Mouse (Mus musculus) forebrain, embryonic 14.5 days (tissue): ENCODE results near the gene Atl1. TPM values are rescaled to one million over a fixed set of nuclear protein-coding genes. Genes with fewer than 3 reads are reported as not detected.

Source experiments
- ATAC-seq: fragments of 200-750 bp; cut with Nextera tagmentation; 2 replicates; pipeline ENCODE4 v1.8.0; 2017; ENCODE audit warnings: mild to moderate bottlenecking, moderate library complexity
- DNase-seq: peaks from one replicate; pipeline ENCODE4 v3.0.0-alpha.2; 2015; ENCODE audit warnings: low spot score
- H3K27ac ChIP-seq: fragments of 300-500 bp; sonication (generic); 2 replicates; pipeline ENCODE4 v1.5.1; 2014; ENCODE audit warnings: low read depth, mild to moderate bottlenecking, control low read depth, low read length, moderate library complexity
- H3K27me3 ChIP-seq: fragments of 300-500 bp; sonication (generic); replicated peaks from 2 replicates; pipeline ENCODE4 v1.6.1; 2014; ENCODE audit warnings: low read length, control low read depth, mixed read lengths; ENCODE audit not compliant: control insufficient read depth, insufficient read depth
- H3K36me3 ChIP-seq: fragments of 300-500 bp; sonication (generic); 2 replicates; pipeline ENCODE4 v1.6.1; 2014; ENCODE audit warnings: low read length, control low read depth; ENCODE audit not compliant: control insufficient read depth, insufficient read depth
- H3K4me1 ChIP-seq: fragments of 300-500 bp; sonication (generic); 2 replicates; pipeline ENCODE4 v1.6.1; 2014; ENCODE audit warnings: antibody characterized with exemption, low read length, control low read depth; ENCODE audit not compliant: control insufficient read depth, insufficient read depth
- H3K4me2 ChIP-seq: fragments of 300-500 bp; sonication (generic); 2 replicates; pipeline ENCODE4 v1.6.1; 2014; ENCODE audit warnings: mild to moderate bottlenecking, control low read depth, low read length
- H3K4me3 ChIP-seq: fragments of 300-500 bp; sonication (generic); 2 replicates; pipeline ENCODE4 v1.5.1; 2014; ENCODE audit warnings: low read depth, low read length, control low read depth
- H3K9ac ChIP-seq: fragments of 300-500 bp; sonication (generic); 2 replicates; pipeline ENCODE4 v1.6.1; 2014; ENCODE audit warnings: mild to moderate bottlenecking, low read length, control low read depth, moderate library complexity
- H3K9me3 ChIP-seq: fragments of 300-500 bp; sonication (generic); replicated peaks from 2 replicates; pipeline ENCODE4 v1.6.1; 2016; ENCODE audit warnings: low read length, control low read depth, mixed read lengths; ENCODE audit not compliant: control insufficient read depth
- WGBS: fragments of 180-500 bp; shearing (Covaris S2); extraction: QIAGEN DNeasy Blood & Tissue Kit; methylation state at CpG from one replicate; pipeline ENCODE4 v1.1.7; 2014; 5-methylcytosine and 5-hydroxymethylcytosine counted together
- polyA plus RNA-seq: library from polyadenylated mRNA; unstranded; fragments of >200 nt; fragmentation: Nextera tagmentation; extraction: Ambion mirVana; gene quantifications from 2 replicates; pipeline ENCODE4 v1.2.1, GENCODE M21; 2014

The Atl1 gene
- polyA plus RNA-seq, 1 experiment from 2014 or later: 106 TPM

GRCm38 (mm10) chr12:69890476-69890875 is 1.9 kb upstream of the Atl1 start:
- H3K4me2 ChIP-seq: peak overlapping the region; percentile 70
- no peak overlapping the region for H3K27ac ChIP-seq
- 25% methylated on average over 5 of the region's 5 CpGs for WGBS
- 0 out of 2 replicates have a peak overlapping the region, but pooled peaks have one; percentile 86 for H3K4me3 ChIP-seq
- peaks cover 18% of the 10 kb centered on the region for H3K4me1 ChIP-seq
- ATAC-seq (no peak), DNase-seq (peak; percentile 16)
- H3K36me3 ChIP-seq: peaks cover 3% of the 10 kb centered on the region; the same call in 1 of the 2 replicates
- no peaks in the 10 kb centered on the region for H3K27me3 ChIP-seq
- H3K9ac ChIP-seq: peak overlapping the region; percentile 26; the same call in 1 of the 2 replicates
- H3K9me3 ChIP-seq: no peaks in the 10 kb centered on the region

- H3K36me3 ChIP-seq: no peaks in the 10 kb centered on the region; the same call in 1 of the 2 replicates
- H3K27ac ChIP-seq: 0 out of 2 replicates have a peak overlapping the region, but pooled peaks have one; percentile 93
- no peak for DNase-seq
- peaks cover 18% of the 10 kb centered on the region for H3K4me1 ChIP-seq
- no peak for ATAC-seq
- no peaks in the 10 kb centered on the region for H3K9me3 ChIP-seq
- peak overlapping the region; percentile 86 for H3K4me3 ChIP-seq
- peak overlapping the region; percentile 70 for H3K4me2 ChIP-seq
- H3K27me3 ChIP-seq: no peaks in the 10 kb centered on the region
- WGBS: 39% methylated on average over 3 of the region's 3 CpGs
- H3K9ac ChIP-seq: peak overlapping the region; percentile 96
Measured at GRCm38 (mm10) chr12:69891721-69892120, 693 bp upstream of the Atl1 start.

GRCm38 (mm10) chr12:69893927-69894326 is 1.5 kb downstream of the Atl1 start:
- ATAC-seq: no peak
- no peak overlapping the region for H3K27ac ChIP-seq
- peaks cover 18% of the 10 kb centered on the region for H3K4me1 ChIP-seq
- H3K4me3 ChIP-seq: no peak overlapping the region
- H3K27me3 ChIP-seq: no peaks in the 10 kb centered on the region
- H3K9me3 ChIP-seq: no peaks in the 10 kb centered on the region
- no peaks in the 10 kb centered on the region for H3K36me3 ChIP-seq
- WGBS: 64% methylated on average over 6 of the region's 6 CpGs
- H3K4me2 ChIP-seq: no peak overlapping the region; the same call in 1 of the 2 replicates
- peak; percentile 14 for DNase-seq
- no peak overlapping the region for H3K9ac ChIP-seq

- no peaks in the 10 kb centered on the region for H3K36me3 ChIP-seq
- peaks cover 15% of the 10 kb centered on the region for H3K4me1 ChIP-seq
- H3K9me3 ChIP-seq: no peaks in the 10 kb centered on the region
- no peaks in the 10 kb centered on the region for H3K27me3 ChIP-seq
- DNase-seq (no peak), ATAC-seq (no peak)
- no peak overlapping the region for H3K4me3 ChIP-seq
- 81% methylated on average over 2 of the region's 2 CpGs for WGBS
- no peak overlapping the region for H3K4me2 ChIP-seq
- no peak overlapping the region for H3K27ac ChIP-seq
- no peak overlapping the region for H3K9ac ChIP-seq
Measured at GRCm38 (mm10) chr12:69895046-69895445, 2.6 kb downstream of the Atl1 start.

DNA sequence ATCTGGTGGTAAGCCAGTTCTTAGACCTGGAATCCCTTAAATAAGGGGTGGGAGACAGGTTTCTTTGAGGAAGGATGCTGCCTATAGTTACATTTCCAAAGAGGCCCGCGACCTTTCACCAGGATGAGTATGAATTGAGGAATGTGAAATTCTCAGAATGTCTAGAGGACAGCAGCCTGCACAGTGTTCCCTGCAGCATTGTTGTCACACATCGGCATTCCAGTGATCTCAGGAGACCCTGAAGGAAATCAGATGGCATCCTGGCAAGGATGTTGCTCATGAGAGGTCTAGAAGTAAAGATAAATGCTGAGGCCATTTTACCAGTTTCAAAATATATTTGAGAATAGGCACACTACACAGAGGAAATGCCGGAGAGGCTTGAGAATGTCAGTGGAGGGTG is 5.7 kb downstream of the Atl1 start:
- no peak for DNase-seq
- H3K27ac ChIP-seq: no peak overlapping the region
- H3K36me3 ChIP-seq: no peaks in the 10 kb centered on the region
- no peaks in the 10 kb centered on the region for H3K4me1 ChIP-seq
- no peak for ATAC-seq
- H3K4me2 ChIP-seq: no peak overlapping the region
- 91% methylated on average over 4 of the region's 4 CpGs for WGBS
- H3K4me3 ChIP-seq: no peak overlapping the region
- no peak overlapping the region for H3K9ac ChIP-seq
- no peaks in the 10 kb centered on the region for H3K9me3 ChIP-seq
- no peaks in the 10 kb centered on the region for H3K27me3 ChIP-seq

DNA sequence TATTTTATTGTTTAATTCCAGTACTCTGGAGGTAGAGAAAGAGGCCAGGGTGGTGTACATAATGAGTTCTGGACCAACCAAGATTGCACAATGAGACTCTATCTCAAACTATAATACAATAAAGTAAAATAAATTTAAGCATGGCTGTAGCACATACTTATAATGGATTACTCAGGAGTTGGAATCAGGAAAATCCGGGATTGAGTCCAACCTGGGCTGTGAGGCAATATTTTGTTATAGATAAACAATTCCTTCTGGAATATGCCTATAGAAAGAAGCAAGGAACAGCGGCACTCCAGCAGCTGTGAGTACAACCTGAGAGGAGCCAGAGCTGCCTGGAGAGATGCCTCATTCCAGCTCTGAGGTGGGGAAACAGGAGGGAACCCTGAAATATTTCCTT is 12.6 kb downstream of the Atl1 start:
- Histone ChIP-seq H3K4me3 (no peak overlapping the region), H3K9me3 (no peaks in the 10 kb centered on the region), H3K4me2 (no peak overlapping the region), H3K36me3 (no peaks in the 10 kb centered on the region), H3K27me3 (no peaks in the 10 kb centered on the region), H3K9ac (no peak overlapping the region), H3K27ac (no peak overlapping the region), H3K4me1 (peaks cover 11% of the 10 kb centered on the region; the same call in 1 of the 2 replicates)
- ATAC-seq (no peak), DNase-seq (no peak)
- WGBS: 75% methylated on average over 2 of the region's 2 CpGs

DNA sequence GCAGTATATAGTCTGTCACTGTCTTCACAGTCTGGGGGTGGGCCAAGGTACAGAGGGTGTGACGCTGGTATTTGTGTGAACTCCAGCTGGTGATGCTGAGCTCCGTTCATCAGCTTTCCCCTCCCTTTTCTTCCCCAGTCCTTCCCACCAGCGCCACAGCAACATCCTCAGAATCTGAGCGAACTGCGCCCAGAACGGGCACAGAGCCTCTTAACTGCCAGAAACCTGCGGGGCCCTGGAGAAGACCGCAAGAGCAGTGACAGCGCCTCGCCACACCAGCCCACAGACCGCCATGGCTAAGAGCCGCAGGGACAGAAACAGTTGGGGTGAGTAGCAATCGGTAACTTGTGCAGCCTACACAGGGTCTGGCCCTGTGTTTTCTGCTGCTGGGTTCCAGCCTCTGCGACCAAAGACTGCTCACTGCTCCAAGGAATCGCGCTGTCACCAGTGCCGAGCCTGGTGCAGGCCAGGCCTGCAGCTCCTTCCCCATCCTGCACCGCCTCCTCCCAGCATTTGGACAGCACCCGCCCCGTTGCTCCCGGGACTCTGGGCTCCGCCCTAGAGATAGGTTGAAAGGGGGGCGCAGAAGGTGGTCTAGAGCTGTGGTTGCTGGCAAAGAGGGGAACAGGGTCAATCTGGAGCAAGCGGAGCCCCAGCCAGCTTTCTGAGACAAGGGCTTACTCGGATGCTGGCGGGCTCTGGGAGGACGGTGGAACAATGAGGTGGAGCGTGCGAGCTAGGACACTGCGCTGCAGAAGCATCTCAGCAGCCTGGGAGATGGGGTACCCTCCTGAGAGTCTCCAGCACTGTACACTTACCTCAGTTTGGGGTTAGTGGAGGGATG is 15.5 kb downstream of the Atl1 start:
- Histone ChIP-seq H3K4me3 (peak overlapping the region; percentile 48), H3K9me3 (no peaks in the 10 kb centered on the region), H3K4me2 (peak overlapping the region; percentile 60), H3K27ac (peak overlapping the region; percentile 96), H3K9ac (peak overlapping the region; percentile 84), H3K27me3 (no peaks in the 10 kb centered on the region), H3K4me1 (peaks cover 11% of the 10 kb centered on the region; the same call in 1 of the 2 replicates), H3K36me3 (no peaks in the 10 kb centered on the region)
- peak; percentile 83 for DNase-seq
- WGBS: 1% methylated on average over 29 of the region's 30 CpGs
- ATAC-seq: peak; percentile 85

GRCm38 (mm10) chr12:69908511-69908900 is 16.1 kb downstream of the Atl1 start:
- DNase-seq (peak; percentile 69), ATAC-seq (peak; percentile 83)
- Histone ChIP-seq H3K27me3 (no peaks in the 10 kb centered on the region), H3K36me3 (no peaks in the 10 kb centered on the region), H3K9ac (peak overlapping the region; percentile 84), H3K4me1 (peaks cover 11% of the 10 kb centered on the region; the same call in 1 of the 2 replicates), H3K9me3 (no peaks in the 10 kb centered on the region), H3K4me2 (peak overlapping the region; percentile 60), H3K27ac (peak overlapping the region; percentile 96), H3K4me3 (peak overlapping the region; percentile 48)
- WGBS: 19% methylated on average over 19 of the region's 19 CpGs

GRCm38 (mm10) chr12:69911906-69912305 is 19.5 kb downstream of the Atl1 start:
- Histone ChIP-seq H3K9me3 (no peaks in the 10 kb centered on the region), H3K4me2 (no peak overlapping the region), H3K4me1 (peaks cover 9% of the 10 kb centered on the region; the same call in 1 of the 2 replicates), H3K27ac (no peak overlapping the region), H3K27me3 (no peaks in the 10 kb centered on the region), H3K4me3 (no peak overlapping the region), H3K36me3 (no peaks in the 10 kb centered on the region), H3K9ac (no peak overlapping the region)
- no peak for ATAC-seq
- no peak for DNase-seq
- WGBS: 91% methylated on average over 7 of the region's 7 CpGs
